Mouse (Mus musculus): ENCODE results near the gene Gpr183. TPM values are rescaled to one million over a fixed set of nuclear protein-coding genes. Genes with fewer than 3 reads are reported as not detected.

Gene Gpr183
- polyA plus RNA-seq, 1 experiment: 0.06 TPM

DNA sequence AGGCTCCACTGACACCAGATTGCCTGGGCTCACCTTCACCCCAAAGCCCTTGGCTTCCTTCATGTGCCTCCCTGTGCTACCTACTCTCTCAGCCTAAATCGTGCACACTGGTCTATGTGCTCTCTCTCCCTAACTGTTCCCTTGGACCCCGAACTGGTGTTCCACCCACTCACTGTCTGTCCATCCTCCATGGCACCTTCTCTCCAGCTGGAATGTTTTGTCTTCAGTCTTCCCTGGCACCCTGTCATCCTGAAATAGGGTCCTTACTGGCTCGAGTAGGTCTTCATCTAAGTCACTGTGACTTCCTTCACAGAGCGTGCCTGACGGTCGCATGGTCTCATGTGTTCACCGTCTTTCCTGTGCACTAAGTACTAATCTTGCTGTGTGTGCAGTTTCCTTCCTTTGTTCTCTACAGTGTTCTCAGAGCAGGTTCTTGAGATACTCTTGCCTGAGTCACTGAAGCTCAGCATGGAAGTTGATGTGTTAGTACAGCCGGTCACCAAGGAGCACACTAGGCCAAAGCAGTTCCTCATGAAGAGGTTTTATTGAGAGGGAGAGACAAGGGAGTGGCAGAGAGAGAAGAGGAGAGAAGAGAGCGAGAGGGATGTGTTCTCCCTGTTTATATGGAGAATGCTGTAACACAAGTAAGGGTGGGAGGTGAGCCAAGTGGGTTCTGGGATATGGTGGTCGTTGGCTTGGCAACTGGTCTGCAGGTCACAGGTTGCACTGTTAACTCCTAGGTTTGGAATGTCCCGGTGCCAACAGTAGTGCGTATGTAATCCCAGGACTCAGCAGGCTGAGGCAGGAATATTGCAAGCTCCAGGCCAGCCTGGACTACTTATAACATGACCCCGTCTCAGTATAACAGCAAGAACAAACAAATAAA is 27.6 kb upstream of the Gpr183 start:
- H3K79me2 ChIP-seq (ENCODE audit: control insufficient read depth, insufficient read depth): no peaks in the 10 kb centered on the region
- TF ChIP-seq MAX (IDR thresholded peaks at IDR 0.05) (no peak), CTCF (IDR thresholded peaks at IDR 0.05; ENCODE audit: control insufficient read depth, insufficient read depth, insufficient read length) (no peak), USF1 (IDR thresholded peaks at IDR 0.05; ENCODE audit: low read depth) (no peak), MYOD1 (IDR thresholded peaks at IDR 0.05; ENCODE audit: control insufficient read depth, insufficient read length, low read depth) (no peak), CEBPB (IDR thresholded peaks at IDR 0.05; ENCODE audit: low read depth) (no peak), MYOG (IDR thresholded peaks at IDR 0.05; ENCODE audit: control insufficient read depth, extremely low read depth, insufficient read length) (no peak), FOSL1 (IDR thresholded peaks at IDR 0.05; ENCODE audit: insufficient read depth, low read length, poor library complexity, severe bottlenecking) (no peak)
- H3ac ChIP-seq (ENCODE audit: control insufficient read depth, insufficient read length, low read depth): no peak overlapping the region
- H3K79me3 ChIP-seq (ENCODE audit: low read depth): peaks cover 2% of the 10 kb centered on the region
- peaks cover 23% of the 10 kb centered on the region for H3K36me3 ChIP-seq (ENCODE audit: control insufficient read depth, insufficient read depth)
- H3K27me3 ChIP-seq (ENCODE audit: control insufficient read depth, insufficient read depth, insufficient read length): no peaks in the 10 kb centered on the region
- H3K4me3 ChIP-seq (ENCODE audit: insufficient read depth, poor library complexity, severe bottlenecking): no peak overlapping the region

DNA sequence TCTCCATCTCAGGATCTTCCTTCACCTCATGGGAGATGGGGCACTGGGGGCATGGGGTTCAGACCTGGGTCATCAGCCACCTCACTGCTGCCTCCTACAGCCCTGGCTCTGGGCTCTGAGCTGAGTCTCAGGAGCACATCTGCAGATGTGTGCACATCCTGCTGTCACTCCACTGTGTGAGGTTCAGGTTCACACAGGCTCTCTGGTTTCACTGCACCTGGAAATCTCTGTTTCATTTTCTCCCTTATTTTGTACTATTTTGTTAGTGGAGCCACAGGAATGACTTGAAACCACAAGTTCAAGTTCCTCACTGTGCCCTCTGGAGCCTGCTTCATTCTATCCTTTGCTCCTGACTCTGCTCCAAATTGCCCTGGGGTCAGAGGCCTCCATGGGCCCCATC is 26.9 kb upstream of the Gpr183 start:
- Histone ChIP-seq H3K36me3 (ENCODE audit: control insufficient read depth, insufficient read depth) (peaks cover 23% of the 10 kb centered on the region), H3K4me3 (ENCODE audit: insufficient read depth, poor library complexity, severe bottlenecking) (no peak overlapping the region), H3K79me3 (ENCODE audit: low read depth) (peaks cover 2% of the 10 kb centered on the region), H3ac (ENCODE audit: control insufficient read depth, insufficient read length, low read depth) (no peak overlapping the region), H3K27me3 (ENCODE audit: control insufficient read depth, insufficient read depth, insufficient read length) (no peaks in the 10 kb centered on the region), H3K79me2 (ENCODE audit: control insufficient read depth, insufficient read depth) (no peaks in the 10 kb centered on the region)
- TF ChIP-seq FOSL1 (IDR thresholded peaks at IDR 0.05; ENCODE audit: insufficient read depth, low read length, poor library complexity, severe bottlenecking): no peak
- TF ChIP-seq CEBPB (IDR thresholded peaks at IDR 0.05; ENCODE audit: low read depth): no peak

DNA sequence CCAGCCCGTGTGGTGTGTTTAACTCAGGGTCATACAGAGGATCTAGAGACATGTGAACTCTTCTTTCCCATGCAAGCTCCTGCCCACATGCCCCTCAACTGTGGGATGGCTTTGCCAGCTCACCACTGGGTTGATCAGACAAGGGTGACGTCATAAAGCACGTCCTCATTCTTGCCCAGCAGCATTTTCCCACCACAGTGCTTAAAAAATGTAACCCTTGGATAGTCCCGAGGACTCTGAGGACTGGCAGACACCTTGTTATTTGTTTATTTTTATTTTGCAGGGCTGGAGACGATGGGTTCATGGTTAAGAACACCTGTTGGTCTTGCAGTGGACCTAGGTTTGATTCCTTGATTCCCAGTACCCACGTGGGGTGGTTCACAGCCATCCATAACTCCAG is 25.9 kb upstream of the Gpr183 start:
- Histone ChIP-seq H3ac (ENCODE audit: control insufficient read depth, insufficient read length, low read depth) (no peak overlapping the region), H3K4me3 (ENCODE audit: insufficient read depth, poor library complexity, severe bottlenecking) (no peak overlapping the region), H3K79me3 (ENCODE audit: low read depth) (peaks cover 2% of the 10 kb centered on the region), H3K27me3 (ENCODE audit: control insufficient read depth, insufficient read depth, insufficient read length) (no peaks in the 10 kb centered on the region), H3K36me3 (ENCODE audit: control insufficient read depth, insufficient read depth) (peaks cover 15% of the 10 kb centered on the region), H3K79me2 (ENCODE audit: control insufficient read depth, insufficient read depth) (no peaks in the 10 kb centered on the region)
- TF ChIP-seq USF1 (IDR thresholded peaks at IDR 0.05; ENCODE audit: low read depth): no peak
- no peak for TF ChIP-seq FOSL1 (IDR thresholded peaks at IDR 0.05; ENCODE audit: insufficient read depth, low read length, poor library complexity, severe bottlenecking)
- TF ChIP-seq MAX (IDR thresholded peaks at IDR 0.05): no peak
- no peak for TF ChIP-seq CEBPB (IDR thresholded peaks at IDR 0.05; ENCODE audit: low read depth)
- TF ChIP-seq CTCF (IDR thresholded peaks at IDR 0.05; ENCODE audit: control insufficient read depth, insufficient read depth, insufficient read length): no peak
- TF ChIP-seq MYOD1 (IDR thresholded peaks at IDR 0.05; ENCODE audit: control insufficient read depth, insufficient read length, low read depth): no peak
- TF ChIP-seq MYOG (IDR thresholded peaks at IDR 0.05; ENCODE audit: control insufficient read depth, extremely low read depth, insufficient read length): no peak

DNA sequence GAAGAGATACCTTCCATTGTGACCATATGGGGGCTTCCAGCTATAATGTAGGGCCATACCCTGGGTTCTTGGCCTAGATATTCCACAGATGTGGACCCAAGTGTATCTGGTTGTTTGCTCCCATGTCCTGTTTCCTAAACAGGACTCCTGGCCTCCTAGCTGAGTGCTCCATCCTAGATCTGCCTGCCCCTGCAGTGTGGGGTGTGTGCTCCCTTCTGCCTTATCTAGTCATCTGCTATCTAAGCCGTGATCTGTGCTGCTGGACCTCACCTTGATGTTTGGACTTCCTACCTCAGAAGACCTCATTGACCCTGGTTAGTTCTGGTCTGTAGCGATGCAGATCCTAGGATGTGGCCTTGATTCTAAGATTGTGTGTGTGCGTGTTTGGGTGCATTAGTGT is 24.9 kb upstream of the Gpr183 start:
- Histone ChIP-seq H3K36me3 (ENCODE audit: control insufficient read depth, insufficient read depth) (peaks cover 10% of the 10 kb centered on the region), H3K79me2 (ENCODE audit: control insufficient read depth, insufficient read depth) (no peaks in the 10 kb centered on the region), H3K27me3 (ENCODE audit: control insufficient read depth, insufficient read depth, insufficient read length) (no peaks in the 10 kb centered on the region), H3K79me3 (ENCODE audit: low read depth) (peaks cover 2% of the 10 kb centered on the region), H3ac (ENCODE audit: control insufficient read depth, insufficient read length, low read depth) (no peak overlapping the region), H3K4me3 (ENCODE audit: insufficient read depth, poor library complexity, severe bottlenecking) (no peak overlapping the region)
- TF ChIP-seq MYOG (IDR thresholded peaks at IDR 0.05; ENCODE audit: control insufficient read depth, extremely low read depth, insufficient read length) (no peak), MYOD1 (IDR thresholded peaks at IDR 0.05; ENCODE audit: control insufficient read depth, insufficient read length, low read depth) (no peak), CTCF (IDR thresholded peaks at IDR 0.05; ENCODE audit: control insufficient read depth, insufficient read depth, insufficient read length) (no peak), CEBPB (IDR thresholded peaks at IDR 0.05; ENCODE audit: low read depth) (no peak), USF1 (IDR thresholded peaks at IDR 0.05; ENCODE audit: low read depth) (no peak), FOSL1 (IDR thresholded peaks at IDR 0.05; ENCODE audit: insufficient read depth, low read length, poor library complexity, severe bottlenecking) (no peak), MAX (IDR thresholded peaks at IDR 0.05) (no peak)

DNA sequence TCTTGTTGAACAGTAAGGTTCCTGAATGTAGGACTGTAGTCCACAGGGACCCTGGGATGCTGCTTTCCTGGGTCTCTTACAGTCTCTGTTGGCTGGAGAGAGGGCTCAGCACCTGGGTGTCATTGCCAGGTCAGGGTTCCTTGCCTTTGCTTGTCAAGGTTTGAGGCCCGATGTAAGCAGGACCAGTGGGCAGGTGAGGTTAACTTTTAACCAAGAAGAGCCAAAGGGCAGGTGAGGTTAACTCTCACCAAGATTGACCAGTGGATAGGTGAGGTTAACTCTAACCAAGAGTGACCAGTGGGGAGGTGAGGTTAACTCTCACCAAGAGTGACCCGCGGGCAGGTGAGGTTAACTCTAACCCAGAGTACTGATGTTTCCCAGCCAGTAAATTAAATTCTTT is 24.3 kb upstream of the Gpr183 start:
- no peak overlapping the region for H3K4me3 ChIP-seq (ENCODE audit: insufficient read depth, poor library complexity, severe bottlenecking)
- H3K27me3 ChIP-seq (ENCODE audit: control insufficient read depth, insufficient read depth, insufficient read length): no peaks in the 10 kb centered on the region
- TF ChIP-seq MYOG (IDR thresholded peaks at IDR 0.05; ENCODE audit: control insufficient read depth, extremely low read depth, insufficient read length) (no peak), FOSL1 (IDR thresholded peaks at IDR 0.05; ENCODE audit: insufficient read depth, low read length, poor library complexity, severe bottlenecking) (no peak), USF1 (IDR thresholded peaks at IDR 0.05; ENCODE audit: low read depth) (no peak)
- H3K79me3 ChIP-seq (ENCODE audit: low read depth): peaks cover 2% of the 10 kb centered on the region
- H3K79me2 ChIP-seq (ENCODE audit: control insufficient read depth, insufficient read depth): no peaks in the 10 kb centered on the region
- no peak overlapping the region for H3ac ChIP-seq (ENCODE audit: control insufficient read depth, insufficient read length, low read depth)
- H3K36me3 ChIP-seq (ENCODE audit: control insufficient read depth, insufficient read depth): peaks cover 5% of the 10 kb centered on the region

DNA sequence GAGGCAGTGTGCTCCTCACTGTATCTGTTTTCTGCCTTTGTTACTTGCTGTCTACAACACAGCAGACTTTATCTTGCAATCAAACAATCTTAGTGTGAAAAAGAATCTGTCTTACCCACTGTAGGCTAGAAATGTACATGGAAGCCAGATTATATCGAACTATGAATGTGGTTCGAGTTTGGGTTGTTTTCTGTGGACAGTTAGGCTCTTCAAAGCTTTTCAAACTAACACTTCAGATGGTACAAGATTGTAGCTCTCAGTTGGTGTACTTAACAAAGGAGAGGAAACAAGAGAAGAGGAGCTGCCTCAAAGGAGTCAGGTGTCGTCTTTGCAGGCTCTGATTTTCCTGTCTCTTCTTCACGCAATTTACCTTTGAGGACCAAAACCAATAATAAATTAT is 22.7 kb upstream of the Gpr183 start:
- Histone ChIP-seq H3K79me2 (ENCODE audit: control insufficient read depth, insufficient read depth) (no peaks in the 10 kb centered on the region), H3ac (ENCODE audit: control insufficient read depth, insufficient read length, low read depth) (no peak overlapping the region), H3K4me3 (ENCODE audit: insufficient read depth, poor library complexity, severe bottlenecking) (no peak overlapping the region), H3K27me3 (ENCODE audit: control insufficient read depth, insufficient read depth, insufficient read length) (no peaks in the 10 kb centered on the region), H3K36me3 (ENCODE audit: control insufficient read depth, insufficient read depth) (no peaks in the 10 kb centered on the region), H3K79me3 (ENCODE audit: low read depth) (peaks cover 2% of the 10 kb centered on the region)
- TF ChIP-seq USF1 (IDR thresholded peaks at IDR 0.05; ENCODE audit: low read depth) (no peak), MYOG (IDR thresholded peaks at IDR 0.05; ENCODE audit: control insufficient read depth, extremely low read depth, insufficient read length) (no peak), CEBPB (IDR thresholded peaks at IDR 0.05; ENCODE audit: low read depth) (no peak), MAX (IDR thresholded peaks at IDR 0.05) (no peak), MYOD1 (IDR thresholded peaks at IDR 0.05; ENCODE audit: control insufficient read depth, insufficient read length, low read depth) (no peak), CTCF (IDR thresholded peaks at IDR 0.05; ENCODE audit: control insufficient read depth, insufficient read depth, insufficient read length) (no peak), FOSL1 (IDR thresholded peaks at IDR 0.05; ENCODE audit: insufficient read depth, low read length, poor library complexity, severe bottlenecking) (no peak)

Measured in C2C12 (cell line).